Mouse (Mus musculus): ENCODE data around the gene Scgb1b30.
"Not testable (repeated sequence)": the region's sequence is repeated elsewhere in the genome, so short reads cannot be mapped to it uniquely, and the experiment has no call there.

The Scgb1b30 gene

DNA sequence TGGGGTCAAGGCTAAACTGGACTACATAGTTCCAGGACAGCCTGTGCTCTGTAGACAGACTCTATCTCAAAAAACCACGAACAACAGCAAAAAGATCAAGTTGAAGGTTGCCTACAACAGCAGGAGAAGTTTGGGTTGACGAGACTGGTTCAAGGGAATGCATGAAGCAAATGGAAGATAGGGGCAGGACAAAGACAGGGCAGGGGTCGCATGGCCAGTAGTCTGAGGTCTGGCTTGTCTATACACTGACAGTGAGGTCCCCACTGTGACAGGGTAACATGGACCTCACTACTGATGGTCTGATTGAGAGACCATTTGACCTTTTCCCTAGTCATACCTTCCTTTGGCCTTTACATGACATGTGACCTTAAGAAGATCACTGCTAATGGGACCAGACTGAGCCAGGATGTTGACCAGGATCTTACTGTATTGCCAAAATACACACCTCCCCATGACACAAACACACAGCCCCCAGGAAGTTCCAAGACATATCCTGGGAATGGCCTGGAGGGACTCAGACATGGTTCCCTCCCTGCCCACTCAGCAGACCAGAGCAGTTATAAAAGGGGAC is at the start of gene Scgb1b30:
TSS of gene Scgb1b30 (plus strand) at position 521 of the 571 bp plus-strand sequence.
- no peak for DNase-seq

DNA sequence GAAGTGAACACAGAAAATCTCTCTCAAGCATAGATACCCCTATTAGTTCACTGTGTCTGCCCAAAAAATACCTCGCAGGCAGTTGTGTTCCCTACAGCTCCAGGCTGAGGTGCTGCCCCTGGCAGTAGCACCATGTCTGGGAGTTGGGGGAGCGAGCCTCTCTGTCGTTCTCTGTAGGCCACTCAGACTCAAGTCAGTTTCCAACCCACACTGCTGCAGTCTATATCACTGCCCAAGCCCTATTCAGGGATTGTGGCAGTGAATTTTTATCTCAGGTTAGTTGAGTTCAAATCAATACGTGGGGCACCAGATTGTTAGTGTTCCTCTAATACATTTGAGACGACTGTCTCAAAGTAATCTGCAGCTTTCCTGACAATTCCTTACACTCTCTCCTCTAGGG is 27.1 kb upstream of the Scgb1b30 start:
- DNase-seq = not testable (repeated sequence)

- no peak for DNase-seq
These were observed 4.8 kb downstream of the Scgb1b30 start for GRCm38 (mm10) chr7:34100002-34100401.

GRCm38 (mm10) chr7:34101276-34101675 is 6.0 kb downstream of the Scgb1b30 start:
- no peak for DNase-seq

GRCm38 (mm10) chr7:34109190-34109589 is 14.0 kb downstream of the Scgb1b30 start:
- no peak for DNase-seq

- DNase-seq = no peak
These were observed 21.4 kb downstream of the Scgb1b30 start for GRCm38 (mm10) chr7:34116601-34117000.

- DNase-seq = not testable (repeated sequence)
These were observed 25.4 kb downstream of the Scgb1b30 start for GRCm38 (mm10) chr7:34120636-34121035.

DNA sequence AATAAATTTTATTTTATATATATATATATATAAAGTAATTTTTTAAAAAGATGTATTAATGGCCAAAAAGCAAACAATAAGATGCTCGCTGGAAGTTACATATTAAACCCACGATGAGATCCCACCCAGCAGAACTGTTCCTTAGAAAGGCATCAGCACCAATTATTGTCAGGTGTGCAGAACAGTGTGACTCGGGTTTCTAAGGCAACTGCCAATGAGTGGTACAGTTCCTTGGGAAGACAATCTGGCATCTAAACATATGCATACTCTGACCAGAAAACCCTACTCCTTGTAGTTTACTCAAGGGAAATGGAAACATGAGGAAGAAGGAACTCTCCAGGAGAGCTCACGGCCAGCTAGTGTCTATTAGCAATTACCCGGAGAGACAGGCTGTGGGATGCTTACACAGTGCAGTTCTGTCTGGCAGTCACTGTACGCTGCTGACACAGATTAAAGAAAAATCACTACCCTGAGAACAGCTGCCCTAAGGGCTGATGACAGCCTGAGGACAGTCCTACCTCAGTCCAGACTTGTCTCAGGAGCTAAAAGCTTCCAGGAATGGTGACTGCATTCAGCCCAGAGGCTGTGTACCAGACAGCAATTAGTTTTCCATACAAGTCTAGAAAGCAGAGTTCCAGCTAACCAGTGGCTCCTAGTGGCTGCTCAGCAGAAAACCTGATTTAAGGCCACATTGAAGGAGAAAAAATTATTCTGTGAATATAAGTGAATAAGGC is 27.9 kb downstream of the Scgb1b30 start:
- DNase-seq = no peak

GRCm38 (mm10) chr7:34125346-34125745 is 30.1 kb downstream of the Scgb1b30 start:
- no peak for DNase-seq

GRCm38 (mm10) chr7:34126291-34126690 is 31.1 kb downstream of the Scgb1b30 start:
- no peak for DNase-seq

GRCm38 (mm10) chr7:34131118-34131517 is 35.9 kb downstream of the Scgb1b30 start:
- no peak for DNase-seq

- DNase-seq = no peak
These were observed 36.7 kb downstream of the Scgb1b30 start for GRCm38 (mm10) chr7:34131959-34132354.

DNA sequence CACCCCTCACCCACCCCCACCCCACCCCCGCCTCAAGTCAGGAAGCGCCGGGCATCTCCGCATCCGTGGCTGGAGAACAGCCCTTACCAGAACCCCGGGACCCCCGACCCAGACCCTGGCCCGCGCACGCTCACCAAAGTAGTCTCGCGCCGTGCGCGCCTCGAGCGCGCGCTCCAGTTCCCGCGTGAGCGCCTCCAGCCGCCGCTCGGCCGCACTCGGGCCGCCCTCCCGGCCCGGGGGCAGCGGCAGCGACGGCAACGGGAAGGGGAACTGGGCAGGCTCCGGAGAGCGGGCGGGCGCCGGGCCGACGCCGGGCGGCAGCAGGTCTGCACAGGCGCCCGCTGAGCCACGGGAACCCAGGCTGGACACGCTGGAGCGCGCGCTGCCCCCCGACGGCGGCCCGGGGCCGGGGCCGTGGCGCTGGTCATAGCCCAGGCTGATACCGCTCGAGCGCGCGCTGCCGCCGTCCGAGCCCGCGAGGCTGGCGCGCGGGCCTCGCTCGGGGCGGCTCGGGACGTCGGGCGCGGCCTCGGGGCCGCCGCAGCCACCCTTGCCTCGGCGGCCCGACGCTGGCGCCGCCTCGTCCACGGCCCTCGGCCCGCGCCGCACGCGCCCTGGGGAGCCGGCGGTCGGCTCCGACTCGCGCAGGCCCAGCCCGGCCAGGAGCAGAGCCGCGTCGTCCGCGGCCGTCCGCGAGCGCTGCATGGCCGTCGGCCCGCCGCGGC is 37.3 kb downstream of the Scgb1b30 start:
- no peak for DNase-seq

DNA sequence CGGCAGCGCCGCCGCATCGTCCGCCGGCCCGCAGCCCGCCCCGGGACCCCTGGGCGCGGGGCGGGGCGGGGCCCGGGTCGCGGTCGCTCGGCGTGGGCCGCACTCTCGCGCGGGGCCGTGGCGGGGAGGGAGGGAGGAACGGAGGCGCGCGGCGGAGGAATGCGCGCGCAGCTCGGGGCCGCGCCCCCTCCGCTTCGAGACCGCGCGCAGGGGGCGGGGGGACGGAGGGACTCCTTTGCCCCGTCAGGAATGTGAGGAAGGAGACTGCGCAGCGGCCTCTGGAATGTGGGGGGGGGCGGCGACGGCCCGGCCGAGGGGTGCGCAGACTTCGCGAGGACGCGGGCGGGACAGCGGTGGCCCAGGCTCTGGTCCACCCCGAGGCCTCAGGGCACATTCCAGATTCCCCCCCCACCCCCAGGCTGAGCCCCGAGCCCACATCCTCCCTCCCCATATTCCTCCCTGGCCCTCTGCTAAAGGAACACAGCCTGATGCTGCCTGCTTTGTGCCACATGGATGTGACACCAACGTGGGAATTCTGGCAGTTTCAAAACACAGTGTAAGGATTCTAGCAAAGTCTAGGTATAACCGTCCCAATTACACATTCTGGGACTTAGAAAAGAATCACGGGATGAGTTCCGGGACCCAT is 38.0 kb downstream of the Scgb1b30 start, which contains the start of gene Wtip:
TSS of gene Wtip (minus strand) at position 152 of the 646 bp plus-strand sequence.
- DNase-seq = peak; percentile 30

DNA sequence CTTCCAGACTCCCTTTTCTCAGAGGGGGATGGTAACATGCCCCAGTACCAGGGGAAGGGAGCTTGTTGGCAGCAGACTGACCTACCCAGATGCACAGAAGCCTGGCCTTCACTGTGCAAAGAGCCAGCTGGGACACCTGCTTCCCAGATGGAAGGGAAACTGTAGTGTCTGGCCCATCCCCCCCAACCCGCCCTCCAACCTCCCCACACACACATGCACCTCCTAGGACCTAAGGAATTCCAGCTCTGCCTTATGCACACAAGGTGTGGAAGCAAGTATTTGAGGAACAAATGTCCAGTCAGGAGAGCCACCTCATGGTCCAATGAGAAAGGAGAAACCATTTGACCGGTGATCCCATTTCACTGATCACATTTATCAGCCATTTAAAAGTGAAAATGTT is 39.1 kb downstream of the Scgb1b30 start:
- no peak for DNase-seq

DNA sequence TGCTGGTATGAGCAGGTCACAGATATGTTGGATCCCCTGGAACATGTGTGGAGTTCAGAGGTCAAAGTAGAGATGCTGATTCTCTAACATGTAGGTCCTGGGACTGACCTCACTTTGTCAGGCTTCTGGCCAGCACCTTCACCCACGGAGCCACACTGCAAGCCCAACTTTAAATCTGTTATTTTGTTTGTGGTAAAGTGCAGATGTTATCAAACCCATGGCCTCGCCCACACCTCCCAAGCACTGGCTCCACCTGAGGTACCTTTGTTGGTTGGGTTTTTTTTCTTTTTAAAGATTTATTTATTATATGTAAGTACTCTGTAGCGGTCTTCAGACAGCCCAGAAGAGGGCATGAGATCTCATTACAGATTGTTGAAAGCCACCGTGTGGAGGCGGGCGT is 44.3 kb downstream of the Scgb1b30 start:
- DNase-seq = no peak

- no peak for DNase-seq
These were observed 45.9 kb downstream of the Scgb1b30 start for GRCm38 (mm10) chr7:34141123-34141522.

- no peak for DNase-seq
These were observed 52.0 kb downstream of the Scgb1b30 start for GRCm38 (mm10) chr7:34147193-34147592.

Measured in cerebellum, adult 9-11 months (tissue).